Mouse (Mus musculus): Measurements from ENCODE around the gene Rabl3. TPM values are rescaled to one million over a fixed set of nuclear protein-coding genes. Genes with fewer than 3 reads are reported as not detected.

The Rabl3 gene
- total RNA-seq (2022): 10 to 100 TPM in 3 of 4 experiments, 1 to 10 TPM in 1; 9.4 to 12.0 (median 11.1) TPM

GRCm38 (mm10) chr16:37539611-37540580, at the start of gene Rabl3, which contains the start of gene Gtf2e1:
Gene Rabl3 (plus strand): TSS chr16:37539885.
Gene Gtf2e1 (minus strand): TSS chr16:37539789.
- peak; percentile 96 to 98 for DNase-seq (ENCODE audit: low spot score in 2 of 2)

GRCm38 (mm10) chr16:37495017-37495416, 44.7 kb upstream of the Rabl3 start:
- peak in 1 of 2 experiments; percentile 72 for DNase-seq (ENCODE audit: low spot score in 2 of 2)

GRCm38 (mm10) chr16:37498581-37498980, 41.1 kb upstream of the Rabl3 start:
- DNase-seq (ENCODE audit: low spot score in 2 of 2): no peak

- no peak for DNase-seq (ENCODE audit: low spot score in 2 of 2)
These were observed 35.2 kb upstream of the Rabl3 start for GRCm38 (mm10) chr16:37504517-37504916.

- no peak for DNase-seq (ENCODE audit: low spot score in 2 of 2)
These were observed 32.9 kb upstream of the Rabl3 start for GRCm38 (mm10) chr16:37506751-37507150.

- no peak for DNase-seq (ENCODE audit: low spot score in 2 of 2)
These were observed 28.2 kb upstream of the Rabl3 start for GRCm38 (mm10) chr16:37511489-37511888.

- no peak for DNase-seq (ENCODE audit: low spot score in 2 of 2)
These were observed 25.0 kb upstream of the Rabl3 start for GRCm38 (mm10) chr16:37514644-37515043.

- DNase-seq (ENCODE audit: low spot score in 2 of 2): no peak
These were observed 23.2 kb upstream of the Rabl3 start for GRCm38 (mm10) chr16:37516376-37516993.

GRCm38 (mm10) chr16:37517596-37518211, 22.0 kb upstream of the Rabl3 start:
- no peak for DNase-seq (ENCODE audit: low spot score in 2 of 2)

GRCm38 (mm10) chr16:37518662-37519061, 21.0 kb upstream of the Rabl3 start:
- DNase-seq (ENCODE audit: low spot score in 2 of 2): no peak

- no peak for DNase-seq (ENCODE audit: low spot score in 2 of 2)
These were observed 20.0 kb upstream of the Rabl3 start for GRCm38 (mm10) chr16:37519721-37520120.

GRCm38 (mm10) chr16:37520190-37521040, 19.3 kb upstream of the Rabl3 start:
- DNase-seq (ENCODE audit: low spot score in 2 of 2): no peak

GRCm38 (mm10) chr16:37522100-37522697, 17.5 kb upstream of the Rabl3 start:
- DNase-seq (ENCODE audit: low spot score in 2 of 2): no peak

GRCm38 (mm10) chr16:37525121-37525520, 14.6 kb upstream of the Rabl3 start:
- no peak for DNase-seq (ENCODE audit: low spot score in 2 of 2)

GRCm38 (mm10) chr16:37526688-37527223, 12.9 kb upstream of the Rabl3 start:
- DNase-seq (ENCODE audit: low spot score in 2 of 2): no peak

GRCm38 (mm10) chr16:37530170-37530569, 9.5 kb upstream of the Rabl3 start:
- DNase-seq (ENCODE audit: low spot score in 2 of 2): no peak

GRCm38 (mm10) chr16:37532046-37532445, 7.6 kb upstream of the Rabl3 start:
- no peak for DNase-seq (ENCODE audit: low spot score in 2 of 2)

GRCm38 (mm10) chr16:37533369-37534068, 6.2 kb upstream of the Rabl3 start:
- DNase-seq (ENCODE audit: low spot score in 2 of 2): no peak

- DNase-seq (ENCODE audit: low spot score in 2 of 2): no peak
These were observed 460 bp upstream of the Rabl3 start for GRCm38 (mm10) chr16:37539240-37539610.

- no peak for DNase-seq (ENCODE audit: low spot score in 2 of 2)
These were observed 1.1 kb downstream of the Rabl3 start for GRCm38 (mm10) chr16:37540776-37541175.

Measured in left cerebral cortex, adult 8-10 months (tissue).